In the genomic region with DNA sequence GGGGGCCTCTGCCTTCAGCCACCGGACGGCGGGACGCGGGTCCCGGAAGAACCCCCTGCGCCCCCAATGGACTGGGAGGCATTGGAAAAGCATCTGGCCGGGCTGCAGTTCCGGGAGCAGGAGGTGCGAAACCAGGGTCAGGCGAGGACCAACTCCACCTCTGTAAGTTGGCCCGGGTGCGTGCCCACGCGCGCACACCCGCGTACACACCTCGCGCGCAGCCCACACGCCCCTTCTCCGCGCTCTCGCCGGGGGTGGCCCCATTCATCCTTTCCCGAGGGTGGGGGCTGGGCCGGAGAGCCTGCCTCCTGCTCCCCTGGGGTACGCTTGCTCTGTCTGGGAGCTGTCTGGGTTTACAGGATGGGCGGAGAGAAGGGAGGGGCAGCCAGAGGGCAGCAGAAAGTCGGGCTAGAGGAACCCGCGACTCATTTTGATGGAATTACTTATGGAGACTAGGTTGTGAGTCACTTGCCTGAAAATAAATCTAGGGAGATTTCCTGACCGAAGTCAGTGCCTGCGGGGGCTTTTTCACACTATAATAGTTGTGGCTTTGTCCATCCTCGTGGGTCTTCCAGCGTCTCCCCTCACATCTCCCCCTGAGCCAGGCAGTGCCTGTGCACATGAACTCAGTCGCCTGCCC, we compare ENCODE assay signal across 8 mouse cellular contexts.
A peak's percentile ranks its signal among the peaks of the same experiment; 100 is the strongest.
DNase-seq lines count a peak whose midpoint lies in the region; ATAC-seq lines count a peak whose summit lies in the region.

No protein-coding gene starts in this region.

- peak overlapping the region; percentile 85 for H3K4me2 ChIP-seq in hindbrain, embryonic 11.5 days (replicated peaks; ENCODE audit: low read depth, low read length)

- no peaks in the 10 kb centered on the region for H3K9me3 ChIP-seq in hindbrain, embryonic 11.5 days (ENCODE audit: control insufficient read depth, low read length)

- peak overlapping the region; percentile 38; the same call in 1 of the 2 replicates for H3K27ac ChIP-seq in hindbrain, embryonic 11.5 days (ENCODE audit: low read depth, low read length)

- WGBS in hindbrain, embryonic 11.5 days = under 1% methylated on average over 22 of the region's 38 CpGs

- DNase-seq in cerebellum, adult 11-12 months = no peak
- DNase-seq in cerebellum, postnatal 36 days = peak; percentile 9 to 22
- DNase-seq in frontal cortex, postnatal 10 days (ENCODE audit: low spot score in 2 of 2) = peak; percentile 57 to 59
- peak; percentile 68 for DNase-seq in hindbrain, embryonic 11.5 days (ENCODE audit: low spot score)
- DNase-seq in layer of hippocampus, postnatal 25 days (ENCODE audit: extremely low spot score in 1 of 2, low spot score in 1 of 2) = peak; percentile 41 to 44
- peak; percentile 61 for DNase-seq in lung, postnatal 10 days
- peak; percentile 50 for DNase-seq in right cerebral cortex, postnatal 14 days

- peak overlapping the region; percentile 55 for H3K9ac ChIP-seq in hindbrain, embryonic 11.5 days (ENCODE audit: low read depth, low read length)

- peaks cover 4% of the 10 kb centered on the region; the same call in 1 of the 2 replicates for H3K27me3 ChIP-seq in hindbrain, embryonic 11.5 days (ENCODE audit: control insufficient read depth, insufficient read depth, low read length)

- peak; percentile 18; the same call in 1 of the 2 replicates for ATAC-seq in cerebellum, adult (ENCODE audit: insufficient number of reproducible peaks, low FRiP score, low TSS enrichment)
- ATAC-seq in hindbrain, embryonic 11.5 days (ENCODE audit: low FRiP score) = peak; percentile 61

- H3K4me1 ChIP-seq in hindbrain, embryonic 11.5 days (replicated peaks; ENCODE audit: control insufficient read depth, insufficient read depth, low read length) = no peaks in the 10 kb centered on the region; the same call in 1 of the 2 replicates

- H3K36me3 ChIP-seq in hindbrain, embryonic 11.5 days (ENCODE audit: control insufficient read depth, insufficient read depth, low read length) = no peaks in the 10 kb centered on the region

- peak overlapping the region; percentile 71 for H3K4me3 ChIP-seq in hindbrain, embryonic 11.5 days (ENCODE audit: low read depth, low read length)
